Mouse (Mus musculus) c-Kit-positive CD71-positive TER-119-negative erythroid progenitor cells, embryonic 14.5 days (primary cell): ENCODE results near the gene Dqx1.

ENCODE experiments used
- DNase-seq: peaks from one replicate; pipeline ENCODE4 v3.0.0-alpha.2; 2013; ENCODE audit warnings: low read depth

Gene Dqx1

GRCm38 (mm10) chr6:83033249-83034185, 24.1 kb upstream of the Dqx1 start, which contains the start of the genes Dok1 and Loxl3:
Gene Dok1, minus strand, starts transcription at chr6:83033471.
Gene Loxl3, plus strand, starts transcription at chr6:83034173.
- no peak for DNase-seq

GRCm38 (mm10) chr6:83034463-83035055, 23.1 kb upstream of the Dqx1 start:
- DNase-seq: no peak

GRCm38 (mm10) chr6:83037188-83037587, 20.5 kb upstream of the Dqx1 start:
- DNase-seq: no peak

GRCm38 (mm10) chr6:83038496-83039012, 19.1 kb upstream of the Dqx1 start:
- DNase-seq: peak; percentile 74

- no peak for DNase-seq
Measured at GRCm38 (mm10) chr6:83040601-83041000, 17.0 kb upstream of the Dqx1 start.

GRCm38 (mm10) chr6:83043561-83043960, 14.1 kb upstream of the Dqx1 start:
- no peak for DNase-seq

- no peak for DNase-seq
Measured at GRCm38 (mm10) chr6:83043993-83044392, 13.7 kb upstream of the Dqx1 start.

GRCm38 (mm10) chr6:83044742-83045141, 12.9 kb upstream of the Dqx1 start:
- no peak for DNase-seq

GRCm38 (mm10) chr6:83049367-83049766, 8.3 kb upstream of the Dqx1 start:
- DNase-seq: no peak

- peak; percentile 45 for DNase-seq
Measured at GRCm38 (mm10) chr6:83053136-83053960, 4.3 kb upstream of the Dqx1 start.

GRCm38 (mm10) chr6:83054074-83054851, 3.4 kb upstream of the Dqx1 start, which contains the start of gene Aup1:
Gene Aup1, plus strand, starts transcription at chr6:83054521.
- peak; percentile 97 for DNase-seq

GRCm38 (mm10) chr6:83054871-83055431, 2.7 kb upstream of the Dqx1 start, which contains the start of gene Htra2:
Gene Htra2, minus strand, starts transcription at chr6:83055273.
- no peak for DNase-seq

- DNase-seq: no peak
Measured at GRCm38 (mm10) chr6:83058725-83059124, 1.1 kb downstream of the Dqx1 start.

GRCm38 (mm10) chr6:83065995-83066394, 8.4 kb downstream of the Dqx1 start:
- no peak for DNase-seq

- no peak for DNase-seq
Measured at GRCm38 (mm10) chr6:83066441-83066840, 8.8 kb downstream of the Dqx1 start.

GRCm38 (mm10) chr6:83068221-83068620, 10.6 kb downstream of the Dqx1 start:
- DNase-seq: no peak

GRCm38 (mm10) chr6:83068706-83069487, 11.3 kb downstream of the Dqx1 start:
- DNase-seq: no peak

- DNase-seq: no peak
Measured at GRCm38 (mm10) chr6:83069488-83070246, 12.0 kb downstream of the Dqx1 start.

GRCm38 (mm10) chr6:83070247-83070310, 12.4 kb downstream of the Dqx1 start, which contains the start of gene Tlx2:
Gene Tlx2, minus strand, starts transcription at chr6:83070293.
- DNase-seq: no peak
